Mouse (Mus musculus): Measurements from ENCODE around the gene 4930535I16Rik.
"Not testable (repeated sequence)": the region's sequence is repeated elsewhere in the genome, so short reads cannot be mapped to it uniquely, and the experiment has no call there.

4930535I16Rik gene

GRCm38 (mm10) chr4:123917548-123918140, at the start of gene 4930535I16Rik:
Gene 4930535I16Rik, minus strand, starts transcription at chr4:123918022.
- no peak for DNase-seq

DNA sequence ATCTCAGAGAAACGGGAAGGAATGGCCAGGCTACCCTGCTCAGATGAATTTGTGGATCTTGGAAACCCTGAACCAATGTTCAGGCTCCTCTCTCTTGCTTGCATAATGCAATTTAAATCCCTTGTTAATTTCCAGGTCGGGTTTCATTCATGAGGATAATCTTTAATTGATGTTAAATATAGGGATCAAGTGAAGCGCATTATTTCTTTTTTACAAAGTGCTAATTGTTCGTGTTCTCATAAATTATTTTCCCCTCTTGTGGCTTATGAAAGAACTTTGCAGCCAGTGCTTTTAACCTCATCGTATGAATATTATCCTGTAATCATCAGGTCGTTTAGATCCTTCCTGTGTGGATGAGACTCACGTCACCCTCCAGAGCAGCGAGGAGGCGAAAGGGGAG, 44.9 kb upstream of the 4930535I16Rik start:
- DNase-seq, result no peak

DNA sequence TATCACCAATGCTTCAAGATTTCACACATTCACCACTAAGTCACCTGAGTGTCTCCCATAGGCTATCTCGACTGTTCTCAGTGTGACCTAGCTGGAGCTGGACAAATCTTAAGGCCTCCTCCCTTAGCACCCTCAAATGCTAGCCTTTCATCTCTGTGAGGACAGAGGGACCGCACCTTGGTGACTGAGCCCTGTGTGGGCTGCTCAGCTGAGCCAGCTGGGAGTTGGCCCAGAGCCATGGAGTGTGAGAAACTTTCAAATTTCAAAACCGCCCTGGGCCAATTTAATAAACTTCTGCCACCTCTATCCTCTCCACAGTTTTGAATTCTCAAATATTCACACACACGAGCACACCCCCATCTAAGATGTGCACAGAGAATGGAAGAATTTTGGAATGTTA, 43.1 kb upstream of the 4930535I16Rik start:
- no peak for DNase-seq

GRCm38 (mm10) chr4:123957891-123958290, 40.1 kb upstream of the 4930535I16Rik start:
- DNase-seq, result no peak

GRCm38 (mm10) chr4:123957492-123957808, 39.6 kb upstream of the 4930535I16Rik start:
- DNase-seq, result no peak

DNA sequence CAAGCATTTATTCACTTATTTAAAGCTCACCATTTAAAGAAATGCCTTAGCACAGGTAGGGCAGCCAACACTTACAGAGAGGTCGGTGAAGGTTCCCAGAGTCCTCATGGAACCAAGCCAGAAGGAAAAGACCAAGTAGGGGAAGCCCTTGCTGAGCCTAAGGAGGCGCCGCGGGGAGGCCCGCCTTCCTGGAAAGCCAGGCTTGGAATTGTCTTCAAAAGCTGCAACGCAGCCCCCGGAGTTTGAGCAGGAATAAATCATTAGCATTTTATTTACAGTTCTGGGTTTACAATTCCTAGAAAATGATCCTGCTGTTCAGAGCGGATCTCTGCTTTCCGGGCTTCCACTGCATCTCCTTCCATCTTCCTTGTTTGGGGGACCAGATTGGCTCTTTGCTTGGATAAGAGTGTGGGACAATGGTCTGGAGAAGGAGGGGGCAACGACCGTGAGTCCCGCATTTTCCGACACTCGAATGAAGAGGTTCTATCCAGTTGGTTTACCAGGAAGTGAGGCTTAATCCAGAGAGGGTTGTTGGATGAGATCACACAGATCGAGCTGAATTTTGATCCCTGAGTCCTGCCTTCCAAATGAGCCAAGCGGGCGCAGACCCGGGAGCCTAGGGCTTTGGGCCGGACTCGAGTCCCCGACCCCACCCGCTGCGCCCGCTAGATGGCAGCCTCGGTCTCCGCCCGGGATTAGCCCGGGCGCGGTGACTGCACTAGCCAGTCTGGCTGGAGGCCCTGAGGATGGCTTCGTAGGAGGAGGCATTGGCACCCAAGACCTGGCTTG, 39.1 kb upstream of the 4930535I16Rik start:
- peak; percentile 73 for DNase-seq

GRCm38 (mm10) chr4:123952059-123952458, 34.2 kb upstream of the 4930535I16Rik start:
- DNase-seq, result no peak

- DNase-seq, result no peak
Measured at GRCm38 (mm10) chr4:123949649-123950048, 31.8 kb upstream of the 4930535I16Rik start.

- DNase-seq, result no peak
Measured at GRCm38 (mm10) chr4:123948901-123949300, 31.1 kb upstream of the 4930535I16Rik start.

- no peak for DNase-seq
Measured at GRCm38 (mm10) chr4:123947149-123947548, 29.3 kb upstream of the 4930535I16Rik start.

DNA sequence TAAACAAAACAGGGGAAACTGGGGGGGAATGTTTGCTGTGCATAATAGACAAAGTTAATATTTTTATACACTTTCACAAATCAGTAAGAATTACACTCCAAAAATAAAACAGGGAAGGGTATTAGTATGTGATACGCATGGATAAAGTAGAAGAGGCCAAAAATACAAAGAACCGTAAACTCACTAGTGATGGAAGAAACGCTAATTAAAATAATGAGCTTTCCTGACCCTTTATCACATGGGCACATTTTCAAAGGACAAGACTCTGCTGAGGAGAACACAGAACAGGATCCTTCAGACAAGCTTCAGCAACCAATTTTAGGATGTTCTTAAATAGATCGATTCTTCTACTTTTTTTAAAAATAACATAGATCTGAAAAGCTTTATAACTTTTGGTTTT, 28.9 kb upstream of the 4930535I16Rik start:
- DNase-seq, result no peak

DNA sequence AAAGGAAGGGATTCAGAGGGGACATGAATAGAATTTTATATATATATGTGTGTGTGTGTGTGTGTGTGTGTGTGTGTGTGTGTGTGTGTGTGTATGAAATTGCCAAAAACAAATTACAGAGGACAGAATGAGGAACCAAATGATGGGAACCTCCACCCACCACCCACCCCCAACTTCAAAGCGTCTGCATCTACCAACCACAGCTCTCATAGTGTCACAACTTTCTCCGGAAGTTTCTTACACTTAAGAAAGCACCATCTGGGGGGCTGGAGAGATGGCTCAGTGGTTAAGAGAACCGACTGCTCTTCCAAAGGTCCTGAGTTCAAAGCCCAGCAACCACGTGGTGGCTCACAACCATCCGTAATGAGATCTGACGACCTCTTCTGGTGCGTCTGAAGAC, 23.1 kb upstream of the 4930535I16Rik start:
- not testable (repeated sequence) for DNase-seq

GRCm38 (mm10) chr4:123939838-123940237, 22.0 kb upstream of the 4930535I16Rik start:
- DNase-seq, result peak; percentile 28

- no peak for DNase-seq
Measured at GRCm38 (mm10) chr4:123936059-123936458, 18.2 kb upstream of the 4930535I16Rik start.

GRCm38 (mm10) chr4:123934306-123934705, 16.5 kb upstream of the 4930535I16Rik start:
- peak; percentile 59 for DNase-seq

- no peak for DNase-seq
Measured at GRCm38 (mm10) chr4:123929994-123930393, 12.2 kb upstream of the 4930535I16Rik start.

GRCm38 (mm10) chr4:123927961-123928360, 10.1 kb upstream of the 4930535I16Rik start:
- DNase-seq, result no peak

DNA sequence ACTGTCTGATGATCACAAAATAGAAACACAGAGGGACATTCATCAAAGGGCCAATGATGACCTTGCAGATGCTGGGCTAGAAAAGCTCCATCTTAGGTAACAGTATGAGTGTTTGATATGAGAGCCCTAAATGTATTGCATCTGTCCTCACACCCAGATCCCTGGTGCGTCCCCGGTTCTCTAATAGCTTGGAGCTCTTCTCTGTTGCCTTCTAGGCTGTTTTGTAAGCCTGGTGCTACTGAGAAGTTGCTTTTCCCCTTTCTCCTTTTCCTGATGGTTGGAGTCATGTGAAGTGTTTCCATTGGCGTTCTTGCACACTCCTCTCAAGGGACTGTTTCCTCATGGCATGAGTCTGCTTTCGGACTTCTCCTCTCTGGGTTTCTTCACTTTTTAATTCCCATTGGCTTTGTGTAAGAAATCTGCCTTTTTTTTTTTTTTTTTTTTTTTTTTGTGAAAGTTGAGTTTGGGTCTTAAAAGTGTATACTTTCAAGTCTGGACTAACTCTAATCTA, 3.3 kb upstream of the 4930535I16Rik start:
- DNase-seq, result no peak

DNA sequence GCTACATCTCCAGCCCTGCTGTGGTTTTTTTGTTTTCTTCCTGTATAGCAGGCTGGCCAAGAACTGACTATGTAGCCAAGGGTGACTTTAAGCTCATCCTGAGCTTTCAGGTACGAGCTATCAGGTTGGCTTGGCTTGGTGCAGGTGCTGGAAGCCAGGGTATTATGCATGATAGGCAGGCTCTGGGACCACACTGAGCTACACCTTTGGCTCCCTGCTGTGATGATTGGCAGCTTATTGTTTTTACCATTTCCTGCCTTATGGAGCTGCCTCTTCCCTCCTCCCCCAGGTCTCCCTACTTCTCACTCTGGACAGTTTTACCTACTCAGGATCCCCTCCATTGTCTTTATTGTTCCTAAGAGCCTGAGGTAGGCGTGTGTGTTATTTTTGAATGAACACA, 1.0 kb upstream of the 4930535I16Rik start:
- peak; percentile 39 for DNase-seq

DNA sequence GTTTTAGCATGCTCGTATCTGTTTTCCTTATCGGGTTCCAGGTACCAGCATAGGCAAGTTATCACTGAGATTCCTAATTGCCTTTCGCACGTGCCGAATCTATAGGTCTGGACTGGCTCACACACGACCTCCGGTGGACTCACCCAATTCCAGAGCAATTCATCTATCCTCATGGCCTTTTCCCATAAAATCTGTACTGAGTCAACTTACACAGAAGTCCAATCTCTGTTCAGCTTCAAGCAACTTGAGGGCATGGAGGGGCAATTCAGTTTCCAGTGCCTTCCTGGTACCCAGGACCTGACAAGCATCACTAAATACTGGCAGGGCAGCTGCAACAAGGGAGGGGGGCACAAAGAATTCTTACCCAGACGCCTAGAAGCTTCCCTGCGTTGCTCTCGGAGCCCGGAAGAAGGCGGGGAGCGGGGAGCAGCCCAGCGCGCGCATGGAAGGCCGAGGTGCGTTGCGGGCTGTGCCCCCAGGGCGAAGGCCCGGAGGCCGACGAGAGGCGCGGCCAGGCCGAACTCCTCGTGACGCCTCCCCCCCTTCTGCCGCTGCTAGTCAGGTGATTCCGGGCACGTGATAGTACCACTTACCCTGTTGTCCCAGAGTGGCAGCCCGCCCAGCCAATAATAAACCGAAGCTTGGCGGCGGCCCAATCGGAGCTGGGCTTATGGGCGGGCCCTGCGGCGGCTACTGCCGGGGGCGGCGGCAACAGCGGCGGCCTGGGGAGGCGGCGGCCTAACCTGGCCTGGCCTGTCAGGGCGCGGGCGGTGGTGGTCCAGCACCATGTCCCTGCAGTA, 874 bp downstream of the 4930535I16Rik start, which contains the start of gene Rragc:
Gene Rragc, plus strand, starts transcription at position 699 of the 800 bp plus-strand sequence.
- DNase-seq, result peak; percentile 100

- DNase-seq, result no peak
Measured at GRCm38 (mm10) chr4:123912431-123912830, 5.4 kb downstream of the 4930535I16Rik start.

DNA sequence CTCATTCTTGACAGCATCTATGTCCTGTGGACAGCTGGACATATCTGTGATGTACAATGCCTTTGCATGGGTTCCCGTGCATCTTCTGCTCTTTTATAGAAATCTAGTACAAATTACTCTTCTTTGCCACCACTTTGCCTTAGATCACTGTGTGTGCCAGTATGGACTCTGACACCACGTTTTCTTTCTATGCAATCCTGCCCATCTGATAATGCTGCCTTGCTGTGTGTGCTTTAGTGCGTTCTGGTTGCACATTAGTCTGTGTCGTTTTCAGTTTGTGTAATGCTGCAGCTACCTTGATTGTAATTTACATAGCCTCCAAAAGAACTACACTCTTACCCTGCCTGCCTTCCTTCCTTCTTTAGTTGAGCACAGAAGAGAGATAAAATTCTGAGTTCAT, 6.3 kb downstream of the 4930535I16Rik start:
- DNase-seq, result no peak

- DNase-seq, result no peak
Measured at GRCm38 (mm10) chr4:123905126-123905668, 12.6 kb downstream of the 4930535I16Rik start.
